Mouse (Mus musculus): Measurements from ENCODE around the gene Pola2.

- TF ChIP-seq POLR2AphosphoS2 (IDR thresholded peaks at IDR 0.05; ENCODE audit: low read length) (no peak), CTCF (IDR thresholded peaks at IDR 0.05 in 2 of 3, conservative IDR thresholded peaks at IDR 0.05 in 1 of 3; ENCODE audit: control insufficient read depth in 1 of 3, insufficient read depth in 1 of 3, low read depth in 2 of 3, low read length in 3 of 3, poor library complexity in 1 of 3, severe bottlenecking in 1 of 3) (no peak), E2F4 (IDR thresholded peaks at IDR 0.05; ENCODE audit: borderline replicate concordance, low read depth, low read length) (no peak), POLR2A (IDR thresholded peaks at IDR 0.05; ENCODE audit: control insufficient read depth in 1 of 2, insufficient read depth in 1 of 2, low read depth in 1 of 2, low read length in 2 of 2, poor library complexity in 1 of 2) (no peak), JUND (IDR thresholded peaks at IDR 0.05; ENCODE audit: low read depth, low read length) (no peak), RAD21 (IDR thresholded peaks at IDR 0.05; ENCODE audit: low read depth, low read length) (no peak), TAL1 (IDR thresholded peaks at IDR 0.05; ENCODE audit: low read length) (no peak)
These were observed 13.8 kb downstream of the Pola2 start for GRCm38 (mm10) chr19:5950218-5950617.
